Mouse (Mus musculus) CD8-positive naive resting alpha-beta T cell, adult 2 months (primary cell): Measurements from ENCODE around the gene Barhl1.

Experiments
- DNase-seq, 2 experiments: peaks; one replicate each; pipeline ENCODE4 v3.0.0; 2022; ENCODE audit warnings: low read depth in 2 of 2, low spot score in 2 of 2

Gene Barhl1

DNA sequence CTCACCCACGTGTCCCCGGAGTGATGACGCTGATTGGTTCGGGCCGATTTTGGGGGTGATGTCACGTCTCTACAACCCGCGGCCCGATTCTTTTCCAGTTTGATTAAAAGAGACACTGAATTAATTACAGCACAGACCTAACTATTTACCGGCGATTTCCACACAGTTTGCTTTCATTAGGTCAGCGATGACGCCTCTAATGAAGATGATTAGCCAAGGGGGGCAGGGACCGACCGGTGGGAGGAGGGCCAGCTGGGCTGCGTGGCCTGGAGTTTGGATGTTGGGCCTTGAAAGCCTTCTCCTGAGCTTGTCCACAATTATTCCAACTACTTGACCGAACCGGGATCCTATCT is at the start of gene Barhl1:
Gene Barhl1, minus strand, starts transcription at position 156 of the 353 bp plus-strand sequence.
- no peak for DNase-seq

DNA sequence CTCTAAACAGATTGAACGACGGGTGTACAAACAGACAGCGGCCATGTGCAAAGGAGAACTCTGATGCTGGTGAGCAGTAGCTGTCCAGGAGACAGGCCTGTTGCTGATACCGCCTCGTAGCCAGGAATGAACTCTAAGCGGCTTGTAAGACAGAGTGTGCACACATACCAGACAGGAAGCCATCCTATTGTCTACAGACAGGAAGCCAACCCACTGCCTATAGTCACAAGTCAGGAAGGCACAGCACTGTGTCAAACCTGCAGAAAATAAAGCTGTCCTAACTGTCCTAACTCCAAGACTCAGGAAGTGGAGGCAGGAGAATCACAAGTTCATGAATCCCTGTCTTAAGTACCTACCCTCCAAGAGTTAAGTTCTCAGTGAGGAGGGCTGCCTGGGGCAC is 47.1 kb upstream of the Barhl1 start:
- no peak for DNase-seq

DNA sequence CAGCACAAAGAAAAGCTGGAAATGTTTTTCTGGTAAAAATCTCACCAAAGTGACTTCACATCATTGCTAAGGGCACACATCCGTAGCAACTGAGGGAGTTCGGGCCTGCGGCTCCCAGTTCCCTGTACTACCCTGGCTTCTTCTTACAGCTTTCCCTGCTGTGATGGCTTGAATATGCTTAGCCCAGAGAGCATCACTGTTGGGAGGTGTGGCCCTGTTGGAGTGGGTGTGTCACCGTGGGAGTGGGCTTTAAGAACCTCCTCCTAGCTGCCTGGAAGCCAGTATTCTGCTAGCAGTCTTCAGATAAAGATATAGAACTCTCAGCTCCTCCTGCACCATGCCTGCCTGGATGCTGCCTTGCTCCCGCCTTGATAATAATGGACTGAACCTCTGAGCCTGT is 45.2 kb upstream of the Barhl1 start:
- no peak for DNase-seq

DNA sequence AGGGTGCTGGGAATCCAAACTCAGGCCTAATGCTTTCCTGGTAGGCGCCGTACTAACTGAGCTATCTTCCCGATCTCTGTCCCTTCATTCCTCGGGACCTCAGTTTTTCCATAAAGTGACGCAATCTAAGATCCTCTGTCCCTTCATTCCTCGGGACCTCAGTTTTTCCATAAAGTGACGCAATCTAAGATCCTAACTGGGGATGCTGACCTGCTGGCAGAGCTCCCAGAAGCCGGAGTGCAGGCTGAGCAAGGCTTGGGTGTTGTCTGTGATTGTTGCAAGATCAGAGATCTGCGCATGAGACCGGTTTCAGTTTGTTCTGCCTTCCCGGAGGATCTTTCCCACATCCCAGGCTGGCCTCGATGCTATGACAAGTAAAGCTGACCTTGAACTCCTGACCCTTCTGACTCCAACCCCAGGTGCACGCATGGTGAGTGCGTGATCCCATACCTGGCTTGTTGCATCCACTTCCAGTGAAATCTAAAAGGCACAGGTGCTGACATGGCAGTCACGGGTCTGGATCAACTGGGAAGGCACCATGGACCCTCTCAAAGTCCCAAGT is 44.6 kb upstream of the Barhl1 start:
- no peak for DNase-seq

DNA sequence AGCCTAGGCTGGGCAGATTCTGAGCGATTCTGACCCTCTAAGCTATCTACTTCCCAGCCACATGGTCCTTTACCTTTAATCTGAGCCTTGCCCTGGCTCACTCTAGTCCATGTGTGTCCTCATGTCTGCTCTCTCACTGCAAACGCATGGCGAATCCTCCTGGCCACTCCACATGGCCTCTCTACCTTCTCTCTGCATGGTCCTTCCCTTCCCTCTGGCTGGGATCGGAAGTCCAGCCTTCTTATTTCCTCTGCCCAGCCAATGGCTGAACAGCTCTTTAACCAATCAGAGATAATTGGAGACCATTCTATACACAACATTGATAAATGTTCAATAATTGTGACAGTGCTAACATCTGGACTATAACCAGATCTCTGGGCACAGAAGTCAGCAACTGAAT is 40.4 kb upstream of the Barhl1 start:
- no peak for DNase-seq

DNA sequence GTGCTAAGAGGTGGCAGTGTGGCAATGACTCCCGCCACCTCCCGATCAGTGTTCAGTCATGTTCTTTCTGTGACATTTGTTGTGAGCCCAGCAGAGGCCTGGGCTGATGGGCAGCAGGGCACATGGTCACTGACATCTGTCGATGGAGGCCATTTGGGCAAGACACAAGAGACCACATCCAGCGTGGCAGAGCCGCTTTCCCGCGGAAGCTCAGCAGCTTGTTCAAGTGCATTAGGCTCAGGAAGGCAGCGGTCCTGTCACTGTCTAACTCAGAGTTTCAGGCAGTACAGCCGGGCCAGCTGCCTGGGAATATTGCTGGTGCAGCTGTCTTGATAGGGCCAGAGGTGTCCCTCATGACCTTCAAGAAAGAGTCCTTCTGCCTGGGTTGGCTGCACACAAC is 38.1 kb upstream of the Barhl1 start:
- no peak for DNase-seq

DNA sequence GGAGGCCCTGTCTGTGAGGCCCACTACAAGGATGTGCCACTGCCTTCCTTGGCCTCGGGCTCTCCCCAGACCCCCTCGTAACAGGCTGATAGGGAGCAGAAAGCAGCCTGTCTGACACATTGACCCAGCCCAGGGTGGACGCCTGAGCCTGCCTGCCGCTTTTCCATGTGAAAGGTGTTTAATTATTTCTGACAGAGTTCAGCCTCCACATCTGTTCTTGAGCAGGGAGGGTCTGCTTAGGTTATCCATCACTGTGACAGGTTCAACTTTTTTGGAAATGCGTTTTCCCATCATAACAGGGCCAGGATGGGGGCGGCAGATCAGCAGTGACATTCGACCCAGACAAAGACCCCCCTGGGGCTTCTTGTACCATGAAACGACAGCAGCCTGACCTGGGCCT is 36.5 kb upstream of the Barhl1 start:
- DNase-seq, result no peak

DNA sequence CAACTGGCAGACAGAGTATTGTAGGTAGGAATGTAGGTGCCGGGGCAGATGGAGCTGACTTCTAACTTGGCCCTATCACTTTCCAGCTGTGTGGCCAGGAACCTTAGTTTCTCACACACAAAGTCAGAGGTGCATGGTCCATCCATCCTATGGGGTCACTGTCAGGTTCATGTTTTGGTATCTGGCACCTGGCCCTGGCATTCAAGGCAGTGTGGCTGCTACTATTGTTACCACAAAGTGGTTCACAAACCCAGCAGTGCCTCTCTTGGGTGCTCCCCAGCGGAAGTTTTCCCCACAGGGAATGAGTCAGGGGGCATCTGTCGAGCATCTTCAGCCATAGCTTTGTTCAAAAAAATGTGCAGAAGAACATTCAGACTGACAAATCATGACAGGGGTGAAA is 29.8 kb upstream of the Barhl1 start:
- no peak for DNase-seq

DNA sequence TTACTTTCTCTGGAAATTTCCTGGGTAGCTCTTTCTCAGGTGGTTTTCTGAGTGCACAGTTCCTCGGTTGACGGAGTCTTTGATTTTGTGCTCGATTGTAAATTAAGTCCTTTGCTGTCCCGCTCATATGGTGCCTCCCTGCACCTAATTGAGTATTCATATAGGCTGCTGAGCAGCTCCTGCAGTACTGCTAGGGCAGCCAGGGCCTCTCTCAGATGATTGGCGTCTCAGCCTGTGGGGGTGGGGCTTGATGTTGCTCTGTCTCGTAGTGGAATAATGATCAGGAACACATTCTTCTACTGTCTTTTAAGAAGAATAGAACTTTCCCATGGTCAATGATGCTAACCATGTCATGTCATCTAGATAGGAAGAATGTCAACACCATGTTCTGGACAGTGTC is 28.9 kb upstream of the Barhl1 start:
- DNase-seq, result no peak

DNA sequence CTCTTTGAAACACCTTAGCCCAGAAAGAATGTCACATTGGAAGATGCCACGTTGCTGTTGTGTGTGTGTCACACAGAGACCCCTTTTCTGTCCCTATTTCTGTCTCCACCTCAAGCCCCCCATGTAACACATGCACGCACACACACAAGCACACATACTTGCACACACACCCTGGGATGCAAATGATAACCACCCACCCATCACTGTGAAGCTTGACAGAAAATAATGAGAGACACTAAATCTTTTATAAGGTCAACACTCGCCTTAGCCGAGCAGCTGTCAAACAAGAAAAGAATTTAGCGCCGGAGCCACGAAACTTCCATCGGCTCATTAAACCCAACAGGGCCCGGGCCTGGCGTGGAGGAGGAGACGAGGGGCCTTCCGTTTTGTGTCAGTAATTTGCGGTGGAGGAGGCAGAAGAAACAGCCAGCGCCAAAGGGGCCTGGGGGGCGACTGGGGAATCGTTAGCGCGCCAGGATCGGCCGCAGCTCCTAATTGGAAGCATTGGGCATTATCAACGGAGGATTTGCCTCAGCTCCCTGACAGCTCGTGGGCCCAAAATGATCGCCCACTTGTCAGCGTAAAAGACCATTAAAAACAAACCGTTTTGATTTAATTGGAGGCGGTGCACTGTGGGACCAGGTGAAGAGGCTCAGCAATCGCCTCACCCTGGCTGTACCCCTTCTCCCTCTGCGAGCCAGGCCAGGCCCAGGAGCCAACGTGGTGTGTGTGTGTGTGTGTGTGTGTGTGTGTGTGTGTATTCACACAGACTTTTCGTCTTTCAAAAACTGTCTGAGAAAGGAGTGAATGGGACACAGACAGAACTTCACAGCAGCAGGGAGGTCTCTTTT is 27.4 kb upstream of the Barhl1 start:
- no peak for DNase-seq

DNA sequence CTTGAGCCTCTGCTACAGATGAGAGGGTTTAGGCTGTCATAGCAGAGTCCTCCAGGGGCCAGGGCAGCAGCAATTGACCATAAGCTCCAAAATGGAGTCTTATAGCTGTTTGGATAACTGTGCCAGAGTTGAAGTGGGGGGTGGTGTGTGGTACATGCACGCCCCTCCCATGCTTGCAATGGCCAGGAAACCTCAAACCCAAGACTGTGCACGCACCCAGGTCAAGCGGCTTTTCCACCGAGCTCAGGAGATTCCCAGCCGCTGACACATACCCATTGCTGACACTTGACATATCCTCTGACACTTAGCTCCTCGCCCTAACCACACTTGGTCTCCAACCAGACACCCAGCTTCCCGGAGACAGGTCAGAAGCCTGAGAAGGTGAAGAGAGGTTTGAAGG is 22.5 kb upstream of the Barhl1 start:
- no peak for DNase-seq

DNA sequence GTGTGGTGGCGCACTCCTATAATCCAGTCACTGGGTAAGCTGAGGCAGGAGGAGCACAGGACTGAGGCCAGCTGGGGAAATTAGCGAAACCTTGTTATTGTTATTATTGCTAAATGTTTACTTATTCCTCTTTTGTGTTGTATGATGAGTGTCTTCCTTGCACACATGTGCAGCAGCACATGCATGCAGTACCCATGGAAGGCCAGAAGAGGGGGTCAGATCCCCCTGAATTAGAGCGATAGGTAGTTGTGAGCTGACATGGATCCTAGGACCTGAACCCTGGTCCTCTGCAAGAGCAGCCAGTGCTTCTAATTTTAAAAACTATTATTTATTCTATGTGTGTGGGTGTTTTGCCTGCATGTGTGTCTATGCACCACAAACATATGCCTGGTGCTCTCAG is 14.1 kb upstream of the Barhl1 start:
- no peak for DNase-seq

DNA sequence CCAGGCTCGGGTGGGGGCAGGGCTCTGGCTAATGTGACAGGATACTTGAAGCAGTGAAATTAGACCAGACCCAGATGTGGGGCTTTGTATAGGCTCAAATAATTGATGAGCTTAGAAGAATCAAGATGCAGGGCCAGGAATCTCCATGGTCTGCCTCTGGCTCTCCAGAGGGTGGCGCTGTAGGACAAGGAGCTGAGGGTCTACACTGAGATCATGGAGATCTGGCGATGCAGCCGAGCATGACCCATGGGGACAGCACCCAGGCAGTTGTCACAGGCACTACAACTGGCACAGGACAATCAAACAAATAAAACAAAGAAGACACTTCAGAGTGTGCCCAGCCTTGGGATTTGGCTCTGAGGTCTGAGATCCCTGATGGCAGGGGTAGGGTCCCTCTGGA is 7.4 kb upstream of the Barhl1 start:
- peak in 1 of 2 experiments; percentile 23 for DNase-seq

DNA sequence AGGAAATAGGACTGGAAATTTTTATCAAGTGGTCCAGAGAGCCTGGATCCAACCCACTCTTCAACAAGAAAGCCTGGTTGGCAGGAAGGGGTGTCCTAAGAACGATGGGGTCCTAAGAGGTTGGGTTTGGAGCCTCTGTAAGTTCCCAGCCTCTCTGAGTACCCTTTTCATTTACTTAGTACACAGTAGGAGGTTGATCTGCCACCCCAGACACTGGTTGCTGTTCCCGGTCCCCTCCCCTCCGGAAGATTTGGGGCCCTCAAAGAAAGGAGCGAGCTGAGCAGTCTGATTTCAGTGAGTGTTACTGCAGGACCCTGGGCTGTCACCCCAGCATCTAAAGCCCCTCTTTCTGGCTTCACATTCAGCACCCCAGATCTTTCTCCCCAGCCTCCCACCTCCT is 2.5 kb upstream of the Barhl1 start:
- DNase-seq, result no peak

DNA sequence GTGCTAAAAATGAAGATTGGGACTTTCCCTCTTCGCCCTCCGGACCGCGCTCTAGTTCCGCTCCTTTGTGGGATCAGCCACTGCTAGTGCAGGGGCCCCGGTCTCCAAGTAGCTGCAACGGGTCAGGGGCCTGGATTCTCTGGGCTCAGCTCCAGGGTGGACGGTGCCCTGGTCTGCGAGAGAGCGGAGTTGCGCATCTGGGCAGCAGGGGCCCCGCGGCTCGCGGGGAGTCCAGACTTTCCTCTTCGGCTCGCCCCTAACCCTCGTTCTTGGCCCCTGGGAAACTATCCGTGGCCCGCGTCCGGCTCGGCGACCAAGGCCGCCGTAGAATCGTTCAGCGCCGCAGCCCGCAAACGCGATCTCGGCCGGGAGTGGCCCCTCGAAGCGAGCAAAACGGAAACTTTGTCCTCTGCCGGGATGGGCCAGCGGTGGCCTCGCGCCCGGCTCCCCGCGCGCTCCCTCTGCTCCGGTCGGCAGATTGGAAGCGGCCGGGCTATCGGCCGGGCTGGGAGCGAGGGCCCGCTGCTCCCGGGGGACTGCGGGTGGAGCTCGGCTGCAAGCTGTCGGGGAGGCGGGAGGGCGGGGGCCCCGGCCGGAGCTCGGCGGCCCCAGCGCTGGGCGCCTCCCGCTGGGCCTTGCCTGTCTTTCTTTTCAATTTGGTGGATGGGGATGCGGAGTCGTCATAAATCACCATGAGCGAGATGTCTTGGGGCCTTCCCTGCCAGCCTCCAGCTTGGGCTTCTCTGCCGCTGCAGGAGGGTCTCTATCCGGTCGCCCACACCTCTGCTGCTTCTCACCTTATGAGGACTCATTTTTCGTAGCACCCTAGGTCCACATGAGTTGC is 1.3 kb upstream of the Barhl1 start:
- DNase-seq, result no peak

DNA sequence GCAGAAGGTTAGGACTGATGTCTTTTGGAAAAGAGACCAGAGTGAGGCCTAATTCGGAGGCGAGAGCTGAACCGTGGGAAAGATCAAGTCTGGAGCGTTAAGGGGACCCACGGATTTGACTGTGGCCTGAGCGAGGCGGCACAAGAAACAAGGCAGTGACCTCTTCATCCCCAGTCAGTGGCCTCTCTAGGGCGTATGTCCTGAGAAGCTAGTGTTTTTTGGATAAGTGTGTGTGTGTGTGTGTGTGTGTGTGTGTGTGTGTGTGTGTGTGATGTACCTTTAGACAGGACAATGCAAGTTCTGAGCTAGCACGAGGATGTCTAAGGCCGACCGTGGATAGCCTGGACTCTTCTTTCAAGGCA is 669 bp upstream of the Barhl1 start:
- DNase-seq, result no peak

DNA sequence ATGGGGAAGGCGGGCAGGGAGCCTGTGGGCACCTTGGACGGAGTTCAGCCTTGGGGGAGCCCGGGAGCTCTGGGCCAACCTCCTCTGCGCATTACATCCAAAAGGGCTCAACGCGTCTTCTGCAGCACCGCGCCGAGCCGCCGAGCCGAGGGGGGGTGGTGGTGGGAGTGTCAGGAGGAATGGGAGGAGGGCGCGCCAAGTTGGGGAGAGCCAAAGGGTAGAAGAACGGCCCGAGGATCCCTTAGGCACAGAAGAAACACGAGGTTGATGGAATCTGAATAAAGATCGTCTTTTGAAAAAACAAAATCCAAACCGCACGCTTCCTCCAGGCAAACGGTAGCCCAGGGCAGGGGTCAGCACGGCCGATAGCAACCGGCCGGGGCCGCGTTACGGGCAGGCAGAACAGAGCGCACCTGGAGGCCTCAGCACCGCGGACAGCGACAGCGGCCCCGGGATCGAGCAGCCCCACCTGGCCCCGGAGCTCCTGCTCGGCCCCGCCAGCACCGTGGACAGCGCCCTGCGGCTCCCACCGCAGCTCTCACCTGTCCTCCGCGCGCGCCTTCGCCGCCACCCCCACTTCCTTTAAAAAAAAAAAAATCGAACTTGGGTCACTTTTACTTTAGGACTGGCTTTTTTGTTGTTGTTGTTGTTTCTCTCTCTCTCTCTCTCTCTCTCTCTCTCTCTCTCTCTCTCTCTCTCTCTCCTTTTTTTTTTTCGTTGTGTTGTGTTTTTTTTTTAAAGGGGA is 528 bp downstream of the Barhl1 start:
- peak in 1 of 2 experiments; percentile 16 for DNase-seq

DNA sequence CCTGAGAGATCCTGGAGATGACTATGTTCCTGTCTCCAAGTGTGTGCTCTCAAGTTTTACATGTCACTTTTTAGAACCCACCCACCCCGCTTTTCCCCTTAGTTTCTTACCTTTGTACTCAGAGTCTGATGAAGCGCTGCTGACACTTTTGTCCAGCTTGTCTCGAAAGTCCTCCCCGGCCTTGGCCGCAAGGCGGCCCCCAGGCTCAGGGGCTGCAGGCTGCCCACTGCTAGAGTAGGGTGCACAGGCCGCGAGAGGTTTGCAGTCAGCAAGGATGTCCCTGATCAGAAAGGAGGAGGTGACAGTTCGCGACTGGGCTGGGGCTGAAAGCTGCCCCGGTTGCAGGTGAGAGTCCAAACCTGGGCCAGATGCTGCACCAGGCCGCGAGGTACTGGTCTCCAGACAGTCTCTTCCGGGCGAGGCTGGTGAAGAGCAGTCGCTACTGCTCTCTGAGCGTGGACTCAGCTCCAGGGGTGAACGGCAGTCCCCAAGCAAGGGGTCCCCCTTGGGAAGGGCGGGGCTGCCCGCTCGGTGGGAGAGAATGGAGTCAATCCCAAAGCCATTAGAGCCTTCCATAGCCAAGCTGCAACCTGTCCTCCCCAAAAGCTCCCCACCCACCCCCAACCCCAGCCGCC is 1.2 kb downstream of the Barhl1 start:
- DNase-seq, result no peak

DNA sequence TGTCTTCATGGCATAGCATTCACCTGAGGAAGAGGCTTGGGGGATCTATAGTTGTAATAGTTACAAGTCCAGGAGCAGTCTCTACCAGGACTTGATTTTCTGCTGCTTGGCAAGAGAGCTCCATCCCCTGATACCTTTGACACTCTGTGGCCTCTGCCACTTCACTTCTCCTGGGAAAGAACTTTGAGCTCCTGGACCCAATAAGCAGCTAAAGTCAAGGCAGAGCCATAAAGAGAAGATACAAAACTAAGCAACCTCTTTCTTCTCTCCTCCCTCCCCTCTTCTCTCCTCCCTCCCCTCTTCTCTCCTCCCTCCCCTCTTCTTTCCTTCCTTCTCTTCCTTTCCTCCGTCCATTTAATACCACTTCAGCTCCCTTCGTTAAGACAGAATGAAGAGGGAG is 2.3 kb downstream of the Barhl1 start:
- no peak for DNase-seq

DNA sequence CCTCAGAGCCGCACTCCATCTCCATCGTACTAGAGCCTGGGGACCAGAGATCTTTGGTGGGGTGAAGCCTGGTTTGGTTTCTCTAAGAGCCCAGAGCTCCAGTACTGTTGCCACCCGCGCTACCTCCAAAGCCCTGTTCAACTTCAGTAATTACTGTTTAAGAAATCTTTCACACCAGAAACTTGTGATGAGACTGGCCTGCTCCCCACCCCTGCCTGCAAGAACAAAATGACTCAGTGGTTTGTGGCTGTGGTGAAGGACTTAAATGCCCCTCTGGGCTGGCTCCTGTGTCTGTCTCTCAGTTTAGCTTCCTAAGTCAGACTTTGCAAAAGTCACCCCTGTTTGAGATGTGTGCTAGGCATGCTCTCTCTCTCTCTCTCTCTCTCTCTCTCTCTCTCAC is 3.5 kb downstream of the Barhl1 start:
- DNase-seq, result no peak

DNA sequence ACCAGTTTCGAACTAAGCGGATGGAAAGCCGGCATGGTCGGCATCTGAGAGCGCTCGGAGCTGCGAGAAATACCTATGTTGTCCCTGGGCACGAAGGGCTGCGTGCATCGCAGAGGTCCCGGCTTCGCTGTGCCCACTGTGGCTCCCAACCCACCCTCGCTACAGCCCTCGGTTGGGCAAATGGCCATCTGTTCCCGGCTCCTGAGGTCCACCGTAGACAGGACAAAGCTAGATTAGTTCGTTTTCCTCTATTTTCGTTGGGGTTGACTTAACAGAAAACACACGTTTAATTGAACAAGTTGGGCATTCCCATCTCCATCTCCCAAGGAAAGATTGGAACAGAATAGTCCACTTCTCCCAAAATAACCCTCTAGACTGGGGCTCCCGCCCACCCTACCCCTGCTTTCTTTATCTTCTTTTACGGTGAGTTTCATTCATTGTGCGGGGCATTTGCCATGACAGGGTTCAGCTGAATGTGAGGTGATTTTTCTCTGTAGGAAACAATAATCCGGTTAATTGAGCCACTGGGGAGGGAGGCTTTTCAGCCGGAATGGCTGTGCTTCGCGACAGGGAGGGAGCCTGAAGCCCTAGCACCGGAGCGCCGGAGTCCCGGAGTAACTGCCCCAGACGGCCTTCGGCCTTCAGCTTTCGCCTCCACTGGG is 4.3 kb downstream of the Barhl1 start:
- no peak for DNase-seq
